Mouse (Mus musculus): ENCODE results near the gene Hnrnpk. TPM values are rescaled to one million over a fixed set of nuclear protein-coding genes. Genes with fewer than 3 reads are reported as not detected.
"Not testable (repeated sequence)": the region's sequence is repeated elsewhere in the genome, so short reads cannot be mapped to it uniquely, and the experiment has no call there.

Gene Hnrnpk
- polyA plus RNA-seq, 2 experiments from 2014 or later = 2,185 to 2,296 TPM

DNA sequence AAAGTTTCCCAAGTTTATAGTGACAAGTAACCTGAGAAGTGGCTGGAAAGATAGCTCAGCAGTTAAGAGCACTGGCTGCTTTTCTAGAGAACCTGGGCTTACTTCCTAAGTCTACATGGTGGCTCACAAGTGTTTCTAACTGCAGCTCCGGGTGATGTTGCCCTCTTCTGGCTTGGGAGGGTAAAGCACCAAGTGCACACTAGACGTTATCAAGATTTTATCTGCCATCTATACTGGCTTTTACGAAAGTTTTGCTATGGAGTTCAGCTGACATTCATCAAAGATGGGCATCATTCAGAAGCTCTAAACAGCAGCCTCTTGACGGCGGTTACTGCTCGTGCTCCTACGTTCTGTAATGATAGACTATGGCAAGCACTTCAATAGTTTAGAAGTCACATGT lies 15.2 kb downstream of the Hnrnpk start:
- peak; percentile 82 for ATAC-seq

DNA sequence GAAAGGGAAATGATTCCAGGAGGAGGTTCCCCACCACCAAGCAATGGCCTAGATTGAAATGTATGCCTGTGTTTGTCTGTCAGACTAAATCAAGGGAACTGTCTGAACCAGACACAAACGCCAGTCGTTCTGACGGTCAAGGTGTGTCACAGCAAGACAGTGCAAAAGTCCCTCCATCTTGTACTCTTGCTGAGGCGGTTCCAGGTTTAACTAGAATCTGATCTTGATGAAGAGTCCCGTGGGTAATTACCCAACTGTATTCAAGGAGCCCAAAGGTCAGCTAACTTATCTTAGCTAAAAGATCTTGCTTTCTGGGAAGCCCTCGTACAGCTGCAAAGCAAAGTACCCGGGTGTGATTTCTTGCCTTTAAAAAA lies 17.6 kb downstream of the Hnrnpk start:
- no peak for ATAC-seq

DNA sequence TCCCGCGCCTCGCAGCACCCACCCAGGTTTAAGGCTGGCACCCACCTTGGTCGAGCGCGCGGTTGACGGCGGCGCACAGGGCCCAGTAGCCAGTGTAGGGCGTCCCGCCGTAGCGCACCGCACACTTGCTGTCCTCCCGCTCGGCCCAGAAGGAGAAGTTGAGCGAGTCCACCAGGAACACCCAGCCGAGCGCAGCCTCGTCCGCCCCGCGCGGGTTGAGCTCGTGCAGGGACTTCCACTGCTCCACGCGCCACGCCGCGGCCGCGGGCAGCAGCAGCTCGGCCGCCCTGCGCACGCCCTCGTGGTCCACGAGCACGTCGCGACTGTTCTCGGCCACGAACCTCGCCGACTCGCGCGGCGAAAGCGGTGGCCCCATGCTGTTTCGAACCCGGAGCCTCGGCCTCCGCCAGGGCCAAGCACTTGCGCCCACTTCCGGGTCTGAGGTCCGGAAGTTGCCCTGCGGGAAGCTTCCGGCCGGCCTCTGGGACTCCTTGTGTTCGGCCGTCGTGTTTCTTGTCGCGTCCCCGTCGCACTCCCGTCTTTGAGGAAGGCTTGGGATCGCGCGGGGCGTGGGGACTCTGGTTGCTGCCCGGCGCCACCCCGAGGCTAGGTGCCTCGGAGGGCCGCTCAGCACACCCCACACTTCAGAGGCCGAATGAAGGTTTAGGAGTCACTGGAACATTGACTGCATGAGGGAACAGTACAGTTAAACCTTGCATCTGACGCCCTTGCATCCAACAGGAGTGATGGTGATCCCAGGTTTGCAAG lies 18.2 kb downstream of the Hnrnpk start, which contains the start of gene 2210016F16Rik:
Gene 2210016F16Rik (minus strand): TSS at position 447 of the 768 bp plus-strand sequence.
- ATAC-seq = peak; percentile 55

GRCm38 (mm10) chr13:58384371-58384770 lies 18.8 kb downstream of the Hnrnpk start:
- no peak for ATAC-seq

DNA sequence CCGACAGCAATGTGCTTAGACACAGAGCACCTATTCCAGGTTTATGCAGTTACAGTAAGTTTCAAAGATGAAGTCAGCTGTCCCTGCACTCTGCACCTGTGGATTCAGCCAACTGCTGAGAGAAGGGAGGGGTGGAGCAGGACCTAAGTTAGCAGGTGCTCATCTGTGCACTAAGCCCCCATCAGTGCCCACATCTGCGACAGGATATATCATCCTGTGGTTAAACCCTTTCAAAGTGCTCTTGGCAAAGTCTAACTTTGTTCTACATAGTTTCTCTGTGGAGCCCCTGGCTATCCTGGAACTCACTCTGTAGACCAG lies 30.0 kb downstream of the Hnrnpk start:
- no peak for ATAC-seq

- ATAC-seq = no peak
These were observed 30.6 kb downstream of the Hnrnpk start for GRCm38 (mm10) chr13:58372278-58373152.

- no peak for ATAC-seq
These were observed 34.3 kb downstream of the Hnrnpk start for GRCm38 (mm10) chr13:58368835-58369234.

- ATAC-seq = no peak
These were observed 35.5 kb downstream of the Hnrnpk start for GRCm38 (mm10) chr13:58367641-58368040.

DNA sequence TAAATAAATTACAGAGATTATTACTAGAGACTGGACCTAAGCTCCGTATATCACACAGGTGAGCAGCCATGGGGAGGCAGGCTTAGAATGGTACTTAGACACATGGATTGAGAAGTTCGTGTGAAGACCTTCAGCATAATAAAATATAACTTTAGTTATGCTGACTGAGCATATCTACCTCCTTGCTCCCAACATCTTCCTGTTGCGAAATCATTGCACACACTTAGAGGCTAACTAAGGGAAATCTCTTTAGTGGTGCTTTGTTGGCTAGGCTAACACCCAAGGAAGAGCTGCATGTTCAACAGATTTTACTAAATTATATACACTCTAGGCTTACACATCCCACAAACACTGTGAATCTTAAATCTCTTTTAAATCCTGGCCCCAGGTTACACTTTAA lies 36.8 kb downstream of the Hnrnpk start:
- ATAC-seq = no peak

- ATAC-seq = not testable (repeated sequence)
These were observed 38.0 kb downstream of the Hnrnpk start for GRCm38 (mm10) chr13:58365179-58365578.

DNA sequence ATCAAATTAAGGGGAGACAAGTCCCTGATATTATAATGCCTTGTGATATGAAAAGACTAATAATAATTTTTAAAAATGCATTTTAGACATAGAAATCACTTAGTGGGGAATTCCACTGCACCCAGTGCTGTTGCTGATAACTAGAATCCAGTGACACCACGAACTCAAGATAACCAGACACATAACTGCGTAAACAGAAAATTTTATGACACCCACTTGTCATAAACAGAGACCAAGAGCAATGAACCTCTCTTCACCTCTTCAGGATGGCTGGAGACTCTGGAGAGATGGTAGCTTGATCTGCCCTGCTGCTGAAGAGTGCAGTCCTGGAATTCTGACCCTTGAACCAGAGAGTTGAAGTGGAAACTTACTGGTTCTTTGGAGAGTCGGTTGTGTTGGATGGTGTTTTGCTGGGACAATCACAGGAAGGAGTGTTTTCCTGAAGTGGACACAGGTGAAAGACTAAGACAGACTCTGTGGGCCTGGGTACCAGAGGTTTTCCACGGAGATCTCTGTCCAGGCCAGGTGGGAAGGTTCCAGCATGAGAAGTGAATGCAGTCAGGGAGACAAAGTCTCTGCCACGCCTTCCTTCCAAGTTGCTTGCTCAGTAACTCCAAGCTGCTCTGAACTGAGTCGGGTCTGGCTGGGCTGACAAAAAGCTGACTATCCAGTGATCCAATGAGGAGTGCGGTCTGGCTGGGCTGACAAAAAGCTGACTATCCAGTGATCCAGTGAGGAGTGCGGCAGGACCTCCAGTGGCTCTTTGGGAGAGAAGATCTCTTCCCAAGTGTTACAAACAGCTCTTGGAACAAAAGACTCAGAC lies 38.6 kb downstream of the Hnrnpk start:
- ATAC-seq = no peak

DNA sequence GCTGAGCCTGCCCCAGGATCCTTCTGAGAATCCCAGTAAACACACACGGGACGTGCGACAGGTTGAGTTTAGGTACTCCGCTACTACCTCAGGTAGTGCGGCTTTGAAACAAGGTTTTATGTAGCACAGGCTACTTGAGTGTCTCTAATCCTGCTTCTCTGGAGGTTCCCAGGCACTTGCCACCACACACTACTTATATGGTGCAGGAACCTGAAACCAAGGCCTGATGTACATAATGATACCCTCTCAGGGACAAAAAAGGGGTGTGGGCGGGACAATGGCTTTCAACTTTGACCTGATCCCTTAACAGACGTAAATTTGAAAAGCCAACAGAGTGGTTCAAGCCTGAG lies 43.9 kb downstream of the Hnrnpk start:
- peak; percentile 43 for ATAC-seq

DNA sequence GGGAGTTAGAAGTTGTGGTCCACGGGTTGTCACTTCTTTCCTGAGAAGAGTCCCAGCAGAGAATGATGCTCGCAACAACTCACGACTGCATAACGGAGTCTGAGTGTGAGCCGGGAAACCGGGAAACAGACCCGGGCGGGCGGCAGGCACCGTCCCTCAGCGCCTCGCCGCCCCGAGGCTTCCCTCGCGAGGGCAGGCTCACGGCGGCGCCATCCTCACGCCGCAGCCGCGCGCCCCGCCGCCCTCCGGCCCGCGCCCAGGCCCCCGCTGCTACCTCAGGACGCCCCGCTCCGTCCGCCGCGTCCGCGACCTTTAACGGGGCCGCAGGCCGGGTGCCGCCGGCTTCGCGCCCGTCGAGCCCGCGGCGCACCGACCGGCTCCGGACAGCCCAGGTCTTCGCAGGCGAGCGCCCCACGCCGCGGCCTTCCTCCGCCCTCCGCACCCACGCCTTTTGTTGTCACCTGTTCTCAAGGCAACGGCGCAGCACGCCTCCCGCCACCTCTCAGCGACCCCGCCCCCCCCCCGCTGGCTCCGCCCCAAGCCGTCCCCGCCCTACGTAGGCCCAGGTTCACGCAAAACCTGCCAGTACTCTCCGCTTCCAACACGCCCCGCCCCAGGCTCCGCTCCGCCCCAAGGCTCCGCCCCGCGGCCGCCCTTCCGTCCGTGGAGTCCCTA lies 44.4 kb downstream of the Hnrnpk start, which contains the start of gene Kif27:
Gene Kif27 (minus strand): TSS at position 494 of the 675 bp plus-strand sequence.
- ATAC-seq = peak; percentile 99

GRCm38 (mm10) chr13:58352996-58353395 lies 50.1 kb downstream of the Hnrnpk start:
- ATAC-seq = no peak

DNA sequence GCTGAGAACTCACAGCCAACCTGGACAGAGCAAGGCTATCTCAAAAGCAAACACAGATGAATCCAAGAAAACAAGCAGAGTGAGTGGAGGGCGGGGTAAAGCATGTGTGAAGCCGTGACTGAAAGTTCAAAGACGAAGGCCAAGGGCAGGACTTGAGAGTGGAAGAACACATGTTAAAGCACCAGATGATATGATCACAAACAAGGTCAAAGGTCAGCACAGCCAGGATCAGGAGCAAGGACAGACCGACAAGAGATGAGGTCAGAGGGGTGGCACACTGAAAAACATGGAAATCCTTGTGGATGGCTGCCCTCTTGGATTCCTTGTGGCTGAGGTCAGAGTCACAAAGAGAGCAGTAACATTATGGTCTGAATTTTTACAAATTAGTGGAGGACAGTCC lies 52.5 kb downstream of the Hnrnpk start:
- ATAC-seq = no peak

DNA sequence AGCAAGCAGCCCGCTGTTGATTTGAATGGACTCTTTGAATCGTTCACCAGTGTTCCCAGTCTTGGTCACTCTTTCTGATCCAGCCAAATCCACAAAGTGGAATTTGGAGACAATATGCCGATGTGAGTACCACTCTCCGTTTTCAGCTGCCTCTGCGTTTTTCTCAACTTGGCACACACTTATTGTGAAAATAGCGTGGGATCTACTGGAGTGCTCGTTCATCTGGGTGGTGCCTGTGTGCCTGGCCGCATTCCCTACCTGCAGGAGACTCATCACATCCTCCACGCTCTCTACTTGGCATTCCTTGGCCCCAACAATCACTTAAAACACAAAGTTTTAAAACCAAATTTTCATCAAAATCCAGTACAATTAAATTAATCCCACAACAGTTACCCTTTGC lies 58.6 kb downstream of the Hnrnpk start:
- ATAC-seq = no peak

Other genes with a start within 250 kb of the Hnrnpk start
- gene Idnk, start 245.7 kb downstream of the Hnrnpk start, polyA plus RNA-seq (2017; shearing (Covaris generic)) = 100 to 1,000 TPM; 250 to 265 TPM
- gene Ubqln1, start 187.7 kb downstream of the Hnrnpk start, polyA plus RNA-seq (2017; shearing (Covaris generic)) = 10 to 100 TPM; 15.4 to 17.0 TPM
- under 1 TPM; 0.22 to 0.74 TPM for gene Gkap1, start 127.6 kb downstream of the Hnrnpk start, polyA plus RNA-seq (2017; shearing (Covaris generic))
- gene Kif27, start 44.2 kb downstream of the Hnrnpk start, polyA plus RNA-seq (2017; shearing (Covaris generic)) = not detected
- gene 2210016F16Rik, start 18.1 kb downstream of the Hnrnpk start, polyA plus RNA-seq (2017; shearing (Covaris generic)) = 10 to 100 TPM; 25.5 to 29.7 TPM
- gene Rmi1, start 1.1 kb downstream of the Hnrnpk start, polyA plus RNA-seq (2017; shearing (Covaris generic)) = 10 to 100 TPM; 24.5 to 25.2 TPM
- under 1 TPM in 1 of 2 experiments, not detected in 1; 0.21 TPM for gene Slc28a3, start 207.5 kb upstream of the Hnrnpk start, polyA plus RNA-seq (2017; shearing (Covaris generic))

Measured in activated CD4-positive, CD25-positive, alpha-beta regulatory T cell, adult 4 months (primary cell).